Mouse (Mus musculus) layer of hippocampus, postnatal 10 days (tissue): ENCODE results near the gene Acvr1b. TPM values are rescaled to one million over a fixed set of nuclear protein-coding genes. Genes with fewer than 3 reads are reported as not detected.

ENCODE experiments used
- DNase-seq, 2 experiments: peaks; one replicate each; pipeline ENCODE4 v3.0.0; 2021; ENCODE audit warnings: low spot score in 2 of 2
- long read RNA-seq: library from polyadenylated mRNA; stranded (forward); transcript quantifications from one replicate; pipeline ENCODE4 v2.0.0, GENCODE M21; 2023
- total RNA-seq, 2 experiments: library from RNA; stranded (reverse); gene quantifications; 2 replicates each; pipeline ENCODE4 v1.2.3; 2021

The Acvr1b gene
- 10 to 100 TPM; 78.9 to 79.2 TPM for total RNA-seq
- long read RNA-seq, partial matches to known transcripts, result 0 of 9 reads
- long read RNA-seq, other reads (novel, unspliced or antisense), result 9 of 9 reads

- peak; percentile 83 to 91 for DNase-seq
Measured at GRCm38 (mm10) chr15:101173421-101174211, at the start of gene Acvr1b. TSS of gene Acvr1b (plus strand) at chr15:101174067.

- no peak for DNase-seq
Measured at GRCm38 (mm10) chr15:101125561-101125960, 48.3 kb upstream of the Acvr1b start.

- no peak for DNase-seq
Measured at GRCm38 (mm10) chr15:101126876-101127544, 46.9 kb upstream of the Acvr1b start.

GRCm38 (mm10) chr15:101128181-101129089, 45.4 kb upstream of the Acvr1b start, which contains the start of gene Acvrl1:
TSS of gene Acvrl1 (plus strand) at chr15:101128522.
- no peak for DNase-seq

GRCm38 (mm10) chr15:101129412-101129811, 44.5 kb upstream of the Acvr1b start:
- no peak for DNase-seq

GRCm38 (mm10) chr15:101131498-101131897, 42.4 kb upstream of the Acvr1b start:
- no peak for DNase-seq

- no peak for DNase-seq
Measured at GRCm38 (mm10) chr15:101132041-101132440, 41.8 kb upstream of the Acvr1b start.

- DNase-seq, result no peak
Measured at GRCm38 (mm10) chr15:101132761-101133160, 41.1 kb upstream of the Acvr1b start.

GRCm38 (mm10) chr15:101133993-101134704, 39.7 kb upstream of the Acvr1b start:
- no peak for DNase-seq

- DNase-seq, result no peak
Measured at GRCm38 (mm10) chr15:101135405-101135804, 38.5 kb upstream of the Acvr1b start.

GRCm38 (mm10) chr15:101137455-101137854, 36.4 kb upstream of the Acvr1b start:
- no peak for DNase-seq

GRCm38 (mm10) chr15:101138675-101139074, 35.2 kb upstream of the Acvr1b start:
- DNase-seq, result no peak

- no peak for DNase-seq
Measured at GRCm38 (mm10) chr15:101139885-101140284, 34.0 kb upstream of the Acvr1b start.

GRCm38 (mm10) chr15:101140587-101140986, 33.3 kb upstream of the Acvr1b start:
- no peak for DNase-seq

- DNase-seq, result no peak
Measured at GRCm38 (mm10) chr15:101141061-101141541, 32.8 kb upstream of the Acvr1b start.

GRCm38 (mm10) chr15:101142672-101143071, 31.2 kb upstream of the Acvr1b start:
- DNase-seq, result no peak

GRCm38 (mm10) chr15:101143494-101143893, 30.4 kb upstream of the Acvr1b start:
- peak in 1 of 2 experiments; percentile 39 for DNase-seq

- DNase-seq, result no peak
Measured at GRCm38 (mm10) chr15:101144176-101144575, 29.7 kb upstream of the Acvr1b start.

GRCm38 (mm10) chr15:101144779-101145178, 29.1 kb upstream of the Acvr1b start:
- no peak for DNase-seq

- peak; percentile 95 for DNase-seq
Measured at GRCm38 (mm10) chr15:101145424-101146099, 28.3 kb upstream of the Acvr1b start.
